Mouse (Mus musculus) thymus, postnatal 25 days (tissue): ENCODE data around the gene Cyp3a57.
"Not testable (repeated sequence)": the region's sequence is repeated elsewhere in the genome, so short reads cannot be mapped to it uniquely, and the experiment has no call there.

Experiments used
- DNase-seq: peaks from one replicate; pipeline ENCODE4 v3.0.0; 2022

Gene Cyp3a57

GRCm38 (mm10) chr5:145344941-145345340 is at the start of gene Cyp3a57:
Gene Cyp3a57, plus strand, starts transcription at chr5:145345279.
- DNase-seq: no peak

GRCm38 (mm10) chr5:145300469-145300868 is 44.6 kb upstream of the Cyp3a57 start:
- no peak for DNase-seq

GRCm38 (mm10) chr5:145301796-145302195 is 43.3 kb upstream of the Cyp3a57 start:
- DNase-seq: not testable (repeated sequence)

GRCm38 (mm10) chr5:145302424-145302823 is 42.7 kb upstream of the Cyp3a57 start:
- no peak for DNase-seq

GRCm38 (mm10) chr5:145306953-145307352 is 38.1 kb upstream of the Cyp3a57 start:
- not testable (repeated sequence) for DNase-seq

GRCm38 (mm10) chr5:145307811-145308210 is 37.3 kb upstream of the Cyp3a57 start:
- not testable (repeated sequence) for DNase-seq

GRCm38 (mm10) chr5:145313845-145314244 is 31.2 kb upstream of the Cyp3a57 start:
- DNase-seq: no peak

- DNase-seq: no peak
Observed at GRCm38 (mm10) chr5:145317141-145317540, 27.9 kb upstream of the Cyp3a57 start.

- not testable (repeated sequence) for DNase-seq
Observed at GRCm38 (mm10) chr5:145338756-145339155, 6.3 kb upstream of the Cyp3a57 start.

- no peak for DNase-seq
Observed at GRCm38 (mm10) chr5:145349697-145350096, 4.6 kb downstream of the Cyp3a57 start.

GRCm38 (mm10) chr5:145353081-145353480 is 8.0 kb downstream of the Cyp3a57 start:
- no peak for DNase-seq

GRCm38 (mm10) chr5:145415416-145415815 is 70.3 kb downstream of the Cyp3a57 start:
- DNase-seq: not testable (repeated sequence)

GRCm38 (mm10) chr5:145422287-145422686 is 77.2 kb downstream of the Cyp3a57 start:
- no peak for DNase-seq

- no peak for DNase-seq
Observed at GRCm38 (mm10) chr5:145431004-145431403, 85.9 kb downstream of the Cyp3a57 start.

GRCm38 (mm10) chr5:145433688-145434087 is 88.6 kb downstream of the Cyp3a57 start:
- no peak for DNase-seq
